Mouse (Mus musculus): ENCODE results near the gene Lrp10. TPM values are rescaled to one million over a fixed set of nuclear protein-coding genes. Genes with fewer than 3 reads are reported as not detected.

Gene Lrp10
- polyA plus RNA-seq, 1 experiment, result 48.6 TPM

- peak in 1 of 2 experiments; percentile 35 for DNase-seq
- TF ChIP-seq CTCF (IDR thresholded peaks at IDR 0.05; ENCODE audit: borderline replicate concordance, insufficient read depth, low read depth, low read length) (no peak), POLR2A (IDR thresholded peaks at IDR 0.05; ENCODE audit: borderline replicate concordance, insufficient read depth, low read length) (no peak)
- Histone ChIP-seq H3K4me3 (replicated peaks; ENCODE audit: insufficient read depth, low read depth, low read length) (peak within 1 kb of the TSS; percentile 29), H3K27ac (ENCODE audit: insufficient read depth, low read length) (no peak within 1 kb of the TSS), H3K4me1 (ENCODE audit: control insufficient read depth, insufficient read depth, low read length) (no peaks in the 10 kb centered on the region; the same call in 1 of the 2 replicates), H3K27me3 (ENCODE audit: control insufficient read depth, insufficient read depth, low read length) (peaks cover 9% of the 10 kb centered on the region; the same call in 1 of the 2 replicates)
- WGBS, result 2% methylated on average over 48 of the region's 49 CpGs
Measured at GRCm38 (mm10) chr14:54431334-54432077, 32.4 kb upstream of the Lrp10 start, which contains the start of gene Mmp14. TSS of gene Mmp14 (plus strand) at chr14:54431612.

GRCm38 (mm10) chr14:54432078-54432836 lies 31.7 kb upstream of the Lrp10 start:
- no peak for TF ChIP-seq POLR2A (IDR thresholded peaks at IDR 0.05; ENCODE audit: borderline replicate concordance, insufficient read depth, low read length)
- no peak for TF ChIP-seq CTCF (IDR thresholded peaks at IDR 0.05; ENCODE audit: borderline replicate concordance, insufficient read depth, low read depth, low read length)
- Histone ChIP-seq H3K27ac (ENCODE audit: insufficient read depth, low read length) (no peak overlapping the region), H3K27me3 (ENCODE audit: control insufficient read depth, insufficient read depth, low read length) (peaks cover 9% of the 10 kb centered on the region; the same call in 1 of the 2 replicates), H3K4me1 (ENCODE audit: control insufficient read depth, insufficient read depth, low read length) (no peaks in the 10 kb centered on the region; the same call in 1 of the 2 replicates), H3K4me3 (replicated peaks; ENCODE audit: insufficient read depth, low read depth, low read length) (no peak overlapping the region)
- DNase-seq, result no peak
- 5% methylated on average over 54 of the region's 54 CpGs for WGBS

GRCm38 (mm10) chr14:54432837-54433830 lies 30.8 kb upstream of the Lrp10 start:
- TF ChIP-seq POLR2A (IDR thresholded peaks at IDR 0.05; ENCODE audit: borderline replicate concordance, insufficient read depth, low read length), result no peak
- TF ChIP-seq CTCF (IDR thresholded peaks at IDR 0.05; ENCODE audit: borderline replicate concordance, insufficient read depth, low read depth, low read length), result no peak
- H3K4me1 ChIP-seq (ENCODE audit: control insufficient read depth, insufficient read depth, low read length), result no peaks in the 10 kb centered on the region; the same call in 1 of the 2 replicates
- peak overlapping the region; percentile 19 for H3K4me3 ChIP-seq (replicated peaks; ENCODE audit: insufficient read depth, low read depth, low read length)
- H3K27me3 ChIP-seq (ENCODE audit: control insufficient read depth, insufficient read depth, low read length), result peaks cover 9% of the 10 kb centered on the region; the same call in 1 of the 2 replicates
- WGBS, result 17% methylated on average over 17 of the region's 17 CpGs
- H3K27ac ChIP-seq (ENCODE audit: insufficient read depth, low read length), result no peak overlapping the region
- DNase-seq, result peak in 1 of 2 experiments; percentile 29

DNA sequence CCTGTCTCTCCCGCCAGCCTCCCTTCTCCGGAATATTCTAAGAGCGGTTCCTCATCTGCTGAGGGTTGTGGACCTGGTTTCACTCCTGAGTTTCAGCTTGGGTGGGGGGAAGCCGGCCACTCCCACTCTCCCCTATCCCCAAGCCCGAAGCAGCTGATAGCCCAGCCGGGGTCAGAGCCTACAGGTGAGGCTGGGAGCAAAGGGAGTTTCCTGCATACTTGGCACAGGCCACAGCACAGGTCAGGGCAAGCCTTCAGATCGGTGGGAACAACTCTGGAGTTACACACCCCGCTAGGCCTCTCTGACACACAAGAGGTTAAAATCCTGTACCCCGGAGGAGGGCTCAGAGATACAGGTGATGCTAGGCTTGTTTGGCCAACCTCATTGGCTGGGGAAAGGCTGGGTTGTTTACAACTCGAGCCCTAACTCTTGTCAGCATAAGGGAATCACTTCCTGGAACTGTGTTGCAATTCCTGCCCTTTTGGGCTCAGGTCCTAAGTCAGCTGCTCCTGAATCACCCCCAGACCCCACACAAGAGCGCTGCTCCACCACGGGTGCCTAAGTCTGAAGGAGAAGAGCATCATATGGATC lies 29.9 kb upstream of the Lrp10 start:
- no peak for TF ChIP-seq POLR2A (IDR thresholded peaks at IDR 0.05; ENCODE audit: borderline replicate concordance, insufficient read depth, low read length)
- no peak for TF ChIP-seq CTCF (IDR thresholded peaks at IDR 0.05; ENCODE audit: borderline replicate concordance, insufficient read depth, low read depth, low read length)
- Histone ChIP-seq H3K4me3 (replicated peaks; ENCODE audit: insufficient read depth, low read depth, low read length) (no peak overlapping the region), H3K4me1 (ENCODE audit: control insufficient read depth, insufficient read depth, low read length) (no peaks in the 10 kb centered on the region; the same call in 1 of the 2 replicates), H3K27me3 (ENCODE audit: control insufficient read depth, insufficient read depth, low read length) (peaks cover 9% of the 10 kb centered on the region; the same call in 1 of the 2 replicates), H3K27ac (ENCODE audit: insufficient read depth, low read length) (no peak overlapping the region)
- 60% methylated on average over 12 of the region's 12 CpGs for WGBS
- DNase-seq, result no peak

DNA sequence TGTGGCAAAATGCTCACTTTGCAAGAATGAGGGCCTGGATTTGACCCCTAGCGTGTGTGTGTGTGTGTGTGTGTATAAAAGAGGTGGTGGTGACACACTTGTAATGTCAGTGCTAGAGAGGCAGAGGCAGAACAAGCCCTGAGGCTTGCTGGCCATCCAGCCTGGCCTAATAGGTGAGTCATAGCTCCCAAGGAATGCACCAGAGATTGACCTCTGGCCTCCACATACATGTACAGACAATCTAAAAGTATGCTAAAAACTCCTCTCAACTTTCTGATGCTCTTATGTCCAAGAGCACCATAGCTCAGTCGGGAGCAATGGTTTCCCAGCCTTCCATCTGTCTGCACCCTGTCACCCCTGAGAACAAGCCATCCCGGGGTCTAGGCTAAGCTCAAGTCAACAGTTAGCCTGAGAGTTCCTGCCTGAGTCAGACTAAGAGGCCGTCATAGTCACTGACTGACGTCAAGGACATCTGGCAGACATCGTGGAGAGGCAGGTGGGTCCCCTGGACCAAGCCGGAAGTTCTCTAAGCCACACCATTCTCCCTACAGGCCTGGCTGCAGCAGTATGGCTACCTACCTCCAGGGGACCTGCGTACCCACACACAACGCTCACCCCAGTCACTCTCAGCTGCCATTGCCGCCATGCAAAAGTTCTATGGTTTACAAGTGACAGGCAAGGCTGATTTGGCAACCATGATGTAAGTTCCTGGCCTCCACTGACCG lies 28.6 kb upstream of the Lrp10 start:
- no peak overlapping the region for H3K27ac ChIP-seq (ENCODE audit: insufficient read depth, low read length)
- no peaks in the 10 kb centered on the region; the same call in 1 of the 2 replicates for H3K4me1 ChIP-seq (ENCODE audit: control insufficient read depth, insufficient read depth, low read length)
- WGBS, result 76% methylated on average over 11 of the region's 11 CpGs
- TF ChIP-seq POLR2A (IDR thresholded peaks at IDR 0.05; ENCODE audit: borderline replicate concordance, insufficient read depth, low read length) (no peak), CTCF (IDR thresholded peaks at IDR 0.05; ENCODE audit: borderline replicate concordance, insufficient read depth, low read depth, low read length) (no peak)
- H3K27me3 ChIP-seq (ENCODE audit: control insufficient read depth, insufficient read depth, low read length), result peaks cover 9% of the 10 kb centered on the region; the same call in 1 of the 2 replicates
- H3K4me3 ChIP-seq (replicated peaks; ENCODE audit: insufficient read depth, low read depth, low read length), result no peak overlapping the region
- DNase-seq, result no peak

- DNase-seq, result no peak
- Histone ChIP-seq H3K4me1 (ENCODE audit: control insufficient read depth, insufficient read depth, low read length) (no peaks in the 10 kb centered on the region), H3K27me3 (ENCODE audit: control insufficient read depth, insufficient read depth, low read length) (no peaks in the 10 kb centered on the region), H3K4me3 (replicated peaks; ENCODE audit: insufficient read depth, low read depth, low read length) (no peak overlapping the region), H3K27ac (ENCODE audit: insufficient read depth, low read length) (no peak overlapping the region)
- TF ChIP-seq POLR2A (IDR thresholded peaks at IDR 0.05; ENCODE audit: borderline replicate concordance, insufficient read depth, low read length) (no peak), CTCF (IDR thresholded peaks at IDR 0.05; ENCODE audit: borderline replicate concordance, insufficient read depth, low read depth, low read length) (no peak)
- 79% methylated on average over 12 of the region's 12 CpGs for WGBS
Measured at GRCm38 (mm10) chr14:54439155-54439554, 24.8 kb upstream of the Lrp10 start.
